Mouse (Mus musculus): Measurements from ENCODE around the gene Gda. TPM values are rescaled to one million over a fixed set of nuclear protein-coding genes. Genes with fewer than 3 reads are reported as not detected.

Gda gene
- polyA plus RNA-seq, 1 experiment from 2014 or later = not detected

DNA sequence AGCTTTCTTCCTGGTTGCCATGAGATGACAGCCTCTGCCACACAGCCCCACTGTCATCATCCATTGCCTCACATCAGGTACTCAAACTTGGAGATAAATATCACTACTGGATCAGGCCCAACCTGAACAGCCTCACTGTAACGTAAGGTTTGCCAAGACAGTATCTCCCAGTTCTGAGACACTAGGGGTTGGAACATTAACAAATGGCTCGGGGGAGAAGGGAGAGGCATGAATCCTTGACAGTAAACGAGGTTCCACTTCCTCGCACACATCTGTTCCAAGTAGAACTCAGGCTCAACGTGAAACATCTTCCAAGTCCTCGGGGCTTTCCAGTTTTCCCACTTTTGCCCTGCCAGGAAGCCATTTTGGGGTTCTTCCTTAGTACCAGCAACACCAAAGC, 123.6 kb downstream of the Gda start:
- DNase-seq (ENCODE audit: low spot score) (no peak), ATAC-seq (replicated peaks; ENCODE audit: low FRiP score) (no peak)
- Histone ChIP-seq H3K27ac (ENCODE audit: low read depth, low read length) (no peak overlapping the region), H3K36me3 (ENCODE audit: control insufficient read depth, insufficient read depth, low read length) (no peaks in the 10 kb centered on the region), H3K9me3 (ENCODE audit: control insufficient read depth, low read length) (no peaks in the 10 kb centered on the region), H3K4me1 (replicated peaks; ENCODE audit: control insufficient read depth, insufficient read depth, low read length) (no peaks in the 10 kb centered on the region), H3K4me3 (ENCODE audit: low read depth, low read length) (no peak overlapping the region), H3K4me2 (ENCODE audit: low read depth, low read length, severe bottlenecking) (no peak overlapping the region), H3K27me3 (ENCODE audit: control insufficient read depth, insufficient read depth, low read length) (no peaks in the 10 kb centered on the region), H3K9ac (ENCODE audit: low read length) (no peak overlapping the region)
- WGBS = 91% methylated on average over 6 of the region's 6 CpGs

DNA sequence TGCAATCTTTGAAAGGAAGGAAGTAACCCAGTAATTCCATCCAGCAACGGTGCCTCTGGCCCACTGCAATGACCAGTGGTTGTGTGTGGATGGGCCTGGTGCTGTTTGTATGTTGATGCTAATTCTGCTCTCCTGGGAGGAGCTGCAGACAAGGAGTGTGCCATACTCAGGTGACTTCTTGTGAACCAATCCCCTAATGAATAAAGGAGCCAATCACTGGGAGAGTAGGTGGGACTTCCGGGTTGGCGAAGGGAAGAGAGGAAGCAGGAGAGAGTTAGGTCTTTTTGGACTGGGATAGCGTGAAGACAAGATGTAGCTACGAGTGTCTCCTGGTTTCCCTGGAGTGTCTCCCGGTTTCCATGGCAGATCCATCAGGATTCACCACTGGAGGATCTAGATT, 126.6 kb downstream of the Gda start:
- H3K4me3 ChIP-seq (ENCODE audit: low read depth, low read length) = no peak overlapping the region
- no peak overlapping the region for H3K4me2 ChIP-seq (ENCODE audit: low read depth, low read length, severe bottlenecking)
- H3K9ac ChIP-seq (ENCODE audit: low read length) = no peak overlapping the region
- WGBS = 94% methylated on average over 6 of the region's 6 CpGs
- no peak for ATAC-seq (replicated peaks; ENCODE audit: low FRiP score)
- no peak for DNase-seq (ENCODE audit: low spot score)
- no peak overlapping the region for H3K27ac ChIP-seq (ENCODE audit: low read depth, low read length)
- no peaks in the 10 kb centered on the region for H3K27me3 ChIP-seq (ENCODE audit: control insufficient read depth, insufficient read depth, low read length)
- no peaks in the 10 kb centered on the region for H3K36me3 ChIP-seq (ENCODE audit: control insufficient read depth, insufficient read depth, low read length)
- H3K9me3 ChIP-seq (ENCODE audit: control insufficient read depth, low read length) = no peaks in the 10 kb centered on the region
- no peaks in the 10 kb centered on the region for H3K4me1 ChIP-seq (replicated peaks; ENCODE audit: control insufficient read depth, insufficient read depth, low read length)

Other genes with a start within 250 kb of the Gda start
- gene Zfand5, start 201.2 kb downstream of the Gda start, polyA plus RNA-seq (2014; fragmentation: Nextera tagmentation; extraction: Ambion mirVana) = 131 and 140 TPM in 2 replicates
- gene 1110059E24Rik, start 179.5 kb upstream of the Gda start, polyA plus RNA-seq (2014; fragmentation: Nextera tagmentation; extraction: Ambion mirVana) = 65.5 and 70.4 TPM in 2 replicates
- 42.5 and 47.1 TPM in 2 replicates for gene Abhd17b, start 179.7 kb upstream of the Gda start, polyA plus RNA-seq (2014; fragmentation: Nextera tagmentation; extraction: Ambion mirVana)

Data from forebrain, embryonic 11.5 days (tissue).